In the genomic region with DNA sequence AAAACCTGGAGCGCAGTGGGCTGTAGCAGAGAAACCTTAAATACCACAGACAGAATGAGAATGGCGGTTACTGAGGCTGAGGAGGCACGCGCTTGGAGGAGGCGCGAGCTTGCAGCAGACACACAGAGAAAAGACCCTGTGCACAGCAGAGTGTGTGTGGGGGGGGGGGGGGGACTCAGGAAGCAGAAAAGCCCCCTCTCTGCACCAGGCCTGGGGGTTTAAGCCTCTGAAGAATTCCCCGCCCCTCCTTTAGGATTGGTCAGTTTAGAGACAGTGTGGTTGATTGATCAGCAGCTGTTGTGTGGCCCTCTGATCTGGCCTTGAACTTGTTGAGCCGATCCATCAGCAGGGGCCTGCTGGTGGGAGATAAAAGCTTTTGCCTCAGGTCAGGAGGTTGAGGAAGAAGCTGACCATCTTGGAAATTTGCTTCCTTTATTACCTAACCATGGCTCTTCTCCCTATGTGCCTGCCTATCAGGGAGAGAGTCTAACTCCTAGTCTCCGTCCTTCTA, we compare ENCODE assay signal across 14 mouse cellular contexts.
A peak's percentile ranks its signal among the peaks of the same experiment; 100 is the strongest.
DNase-seq lines count a peak whose midpoint lies in the region; ATAC-seq and TF ChIP-seq lines count a peak whose summit lies in the region.
"Had no signal": no experiment of that assay in that cellular context is flagged by ENCODE, and none has a peak within 500 bp of the region (broad histone marks: within the 10 kb centered on the region; RNA-seq: fewer than 3 reads in every experiment).

No protein-coding gene starts in this region.

- DNase-seq in hindbrain, embryonic 10.5 days (ENCODE audit: low spot score): peak; percentile 29
- no peak for DNase-seq in hindbrain, postnatal 0 days (ENCODE audit: low spot score)
- DNase-seq in embryo, embryonic 10 days (ENCODE audit: low spot score): peak; percentile 46
- peak; percentile 21 for DNase-seq in neural tube, embryonic 11.5 days (ENCODE audit: low spot score)
- DNase-seq in gastrocnemius, postnatal 4 days (ENCODE audit: low spot score in 2 of 2): no peak
- DNase-seq in gastrocnemius, adult 8-10 months (ENCODE audit: low spot score in 2 of 2): no peak
- DNase-seq: adrenal gland, postnatal 10 days; gastrocnemius, postnatal 25 days; kidney, adult 11 months; lung, postnatal 10 days had no signal

- no peak overlapping the region for H3K9ac ChIP-seq in hindbrain, postnatal 0 days (replicated peaks; ENCODE audit: low read length)
- no peak overlapping the region for H3K9ac ChIP-seq in hindbrain, embryonic 13.5 days
- H3K9ac ChIP-seq in neural tube, embryonic 11.5 days (ENCODE audit: low read length): no peak overlapping the region
- H3K9ac ChIP-seq: heart, embryonic 15.5 days; liver, embryonic 13.5 days had no signal

- WGBS in hindbrain, embryonic 10.5 days: 17% methylated on average over 9 of the region's 9 CpGs
- WGBS in hindbrain, postnatal 0 days: 40% methylated on average over 9 of the region's 9 CpGs
- whole genome bisulfite sequencing in hindbrain, embryonic 13.5 days: 26% methylated on average over 9 of the region's 9 CpGs
- 26% methylated on average over 9 of the region's 9 CpGs for WGBS in neural tube, embryonic 11.5 days

- H3K4me3 ChIP-seq in hindbrain, embryonic 10.5 days: 0 out of 2 replicates have a peak overlapping the region, but pooled peaks have one; percentile 16
- H3K4me3 ChIP-seq in hindbrain, postnatal 0 days (ENCODE audit: low read length): no peak overlapping the region
- H3K4me3 ChIP-seq in hindbrain, embryonic 13.5 days: no peak overlapping the region
- no peak overlapping the region for H3K4me3 ChIP-seq in neural tube, embryonic 11.5 days (ENCODE audit: low read depth, low read length)
- H3K4me3 ChIP-seq: heart, embryonic 15.5 days; liver, embryonic 13.5 days had no signal

- H3K9me3 ChIP-seq in hindbrain, embryonic 10.5 days: no peaks in the 10 kb centered on the region
- no peaks in the 10 kb centered on the region; the same call in 1 of the 2 replicates for H3K9me3 ChIP-seq in hindbrain, postnatal 0 days (ENCODE audit: low read length)
- no peaks in the 10 kb centered on the region for H3K9me3 ChIP-seq in hindbrain, embryonic 13.5 days
- no peaks in the 10 kb centered on the region for H3K9me3 ChIP-seq in neural tube, embryonic 11.5 days (ENCODE audit: control insufficient read depth, low read length)
- H3K9me3 ChIP-seq: heart, embryonic 15.5 days; liver, embryonic 13.5 days had no signal

- H3K27ac ChIP-seq in hindbrain, embryonic 10.5 days: no peak overlapping the region
- no peak overlapping the region for H3K27ac ChIP-seq in hindbrain, postnatal 0 days
- no peak overlapping the region for H3K27ac ChIP-seq in hindbrain, embryonic 13.5 days
- no peak overlapping the region for H3K27ac ChIP-seq in neural tube, embryonic 11.5 days (ENCODE audit: low read depth, low read length)
- H3K27ac ChIP-seq: heart, embryonic 15.5 days; liver, embryonic 13.5 days had no signal

- H3K27me3 ChIP-seq in hindbrain, embryonic 10.5 days (ENCODE audit: insufficient read depth, poor library complexity, severe bottlenecking): peaks cover 88% of the 10 kb centered on the region
- H3K27me3 ChIP-seq in hindbrain, postnatal 0 days (ENCODE audit: insufficient read depth, low read length): no peaks in the 10 kb centered on the region
- H3K27me3 ChIP-seq in hindbrain, embryonic 13.5 days: peaks cover 28% of the 10 kb centered on the region
- H3K27me3 ChIP-seq in neural tube, embryonic 11.5 days (ENCODE audit: control insufficient read depth, insufficient read depth, low read length): no peaks in the 10 kb centered on the region
- H3K27me3 ChIP-seq: heart, embryonic 15.5 days; liver, embryonic 13.5 days had no signal

- no peak for ATAC-seq in hindbrain, postnatal 0 days
- ATAC-seq in hindbrain, embryonic 13.5 days (ENCODE audit: low FRiP score): 0 out of 2 replicates have a peak, but pooled peaks have one; percentile 26
- ATAC-seq in neural tube, embryonic 11.5 days (ENCODE audit: insufficient read depth, low FRiP score, low TSS enrichment): 0 out of 2 replicates have a peak, but pooled peaks have one; percentile 22
- ATAC-seq in megakaryocyte, adult 5-6 weeks (ENCODE audit: poor library complexity, severe bottlenecking): no peak

- H3K4me2 ChIP-seq in hindbrain, postnatal 0 days (ENCODE audit: low read depth, low read length): no peak overlapping the region
- 0 out of 2 replicates have a peak overlapping the region, but pooled peaks have one; percentile 10 for H3K4me2 ChIP-seq in hindbrain, embryonic 13.5 days
- H3K4me2 ChIP-seq in neural tube, embryonic 11.5 days (ENCODE audit: low read depth): no peak overlapping the region
- H3K4me2 ChIP-seq: heart, embryonic 15.5 days; liver, embryonic 13.5 days had no signal

- peaks cover 31% of the 10 kb centered on the region for H3K4me1 ChIP-seq in hindbrain, embryonic 10.5 days (replicated peaks)
- no peaks in the 10 kb centered on the region for H3K4me1 ChIP-seq in hindbrain, postnatal 0 days (ENCODE audit: insufficient read depth, low read length)
- H3K4me1 ChIP-seq in hindbrain, embryonic 13.5 days (replicated peaks): peaks cover 18% of the 10 kb centered on the region
- peaks cover 6% of the 10 kb centered on the region for H3K4me1 ChIP-seq in neural tube, embryonic 11.5 days (ENCODE audit: control insufficient read depth, insufficient read depth, low read length)

- no peak for TF ChIP-seq CTCF in hindbrain, postnatal 0 days (IDR thresholded peaks at IDR 0.05; ENCODE audit: low read depth)

- no peaks in the 10 kb centered on the region for H3K36me3 ChIP-seq in hindbrain, embryonic 10.5 days
- no peaks in the 10 kb centered on the region for H3K36me3 ChIP-seq in hindbrain, postnatal 0 days (ENCODE audit: insufficient read depth, low read length)
- H3K36me3 ChIP-seq in hindbrain, embryonic 13.5 days: no peaks in the 10 kb centered on the region
- H3K36me3 ChIP-seq in neural tube, embryonic 11.5 days (ENCODE audit: control insufficient read depth, insufficient read depth, low read length): no peaks in the 10 kb centered on the region
- H3K36me3 ChIP-seq: heart, embryonic 15.5 days; liver, embryonic 13.5 days had no signal

Comparison
In these comparisons a context has a peak if more than half of its experiments do, and no peak if none do; other contexts are left out.
1. DNase-seq: peak in hindbrain, embryonic 10.5 days (single experiment), embryo, embryonic 10 days (single experiment) and neural tube, embryonic 11.5 days (single experiment); none in hindbrain, postnatal 0 days (single experiment), gastrocnemius, postnatal 4 days (0 of 2) and gastrocnemius, adult 8-10 months (0 of 2).
2. ATAC-seq: peak in hindbrain, embryonic 13.5 days (single experiment) and neural tube, embryonic 11.5 days (single experiment); none in hindbrain, postnatal 0 days (single experiment) and megakaryocyte, adult 5-6 weeks (single experiment).